Mouse (Mus musculus): Measurements from ENCODE around the gene Camta1.

Gene Camta1

DNA sequence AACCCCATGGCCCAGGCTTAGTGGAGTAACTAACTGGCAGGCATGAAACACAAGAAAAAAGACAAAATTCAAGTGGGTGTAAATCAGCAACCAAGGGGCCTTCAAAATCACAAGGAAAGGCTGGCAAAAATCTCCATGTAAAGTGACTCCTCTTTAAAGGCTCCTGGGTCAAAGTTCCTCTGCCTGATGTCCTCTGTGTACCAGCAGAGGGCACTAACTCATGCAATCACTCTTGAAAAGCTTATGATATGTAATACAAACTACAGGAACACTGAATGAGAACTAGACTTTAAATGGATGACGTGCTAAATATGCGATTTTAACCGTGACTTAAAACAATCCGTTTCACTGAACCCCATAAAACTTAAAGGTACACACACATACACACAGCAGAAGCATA is 83.2 kb downstream of the Camta1 start:
- peak in 1 of 2 experiments; percentile 20 for DNase-seq

DNA sequence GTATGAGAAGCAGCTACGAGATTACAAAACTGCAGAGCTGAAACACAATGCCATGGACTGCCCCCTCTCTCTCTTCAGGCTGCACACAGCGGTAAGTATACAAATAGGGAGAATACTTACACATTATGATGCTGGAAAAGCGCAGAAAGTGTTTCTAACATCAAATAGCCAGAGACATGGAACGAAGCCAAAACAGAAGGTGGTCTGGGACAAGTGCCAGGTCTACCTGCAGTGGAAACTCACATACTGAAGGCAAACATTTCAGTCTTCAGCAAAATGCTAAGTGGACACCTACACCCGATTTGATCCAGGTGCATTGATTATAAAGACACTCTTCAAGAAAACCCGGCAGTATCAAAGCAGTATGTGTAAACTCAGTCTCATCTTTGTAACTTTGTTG is 84.2 kb downstream of the Camta1 start:
- peak; percentile 48 to 49 for DNase-seq

DNA sequence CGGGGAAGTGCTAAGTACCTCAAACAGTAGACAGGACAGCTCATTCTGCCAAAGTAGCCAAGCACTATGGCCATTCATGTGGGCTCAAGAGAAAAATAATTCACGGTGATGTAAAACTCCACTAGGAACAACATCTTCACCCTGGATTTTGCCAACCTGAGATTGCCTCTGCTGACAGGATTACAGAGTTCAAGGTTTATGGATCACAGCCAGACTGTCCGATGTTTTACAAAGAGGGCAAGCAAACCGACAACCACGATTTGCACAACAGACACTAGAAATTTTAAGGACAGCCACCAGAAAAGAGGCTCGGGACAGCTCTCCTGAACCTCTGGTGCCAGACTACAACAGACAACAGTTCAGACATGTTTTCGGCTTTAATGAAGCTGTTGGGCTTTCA is 86.2 kb downstream of the Camta1 start:
- no peak for DNase-seq

DNA sequence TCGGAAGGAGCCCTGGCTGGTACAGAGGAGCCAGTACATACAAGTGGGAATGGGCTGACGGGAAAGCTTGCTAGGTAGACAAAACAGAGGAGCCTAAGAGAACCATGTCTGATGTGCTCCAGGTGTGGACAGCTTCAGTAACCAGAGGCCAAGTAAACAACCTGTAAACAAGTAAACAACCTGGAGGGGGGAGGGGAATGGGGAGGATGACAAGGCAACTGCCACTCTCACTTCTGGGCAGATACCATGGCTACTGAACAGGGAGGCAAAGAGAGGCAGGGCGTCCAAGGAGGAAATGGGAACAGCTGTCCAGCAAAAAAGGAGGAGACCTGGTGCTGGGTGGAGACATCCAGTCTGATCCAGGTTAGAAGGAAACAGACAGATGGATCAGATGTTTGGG is 88.0 kb downstream of the Camta1 start:
- no peak for DNase-seq

DNA sequence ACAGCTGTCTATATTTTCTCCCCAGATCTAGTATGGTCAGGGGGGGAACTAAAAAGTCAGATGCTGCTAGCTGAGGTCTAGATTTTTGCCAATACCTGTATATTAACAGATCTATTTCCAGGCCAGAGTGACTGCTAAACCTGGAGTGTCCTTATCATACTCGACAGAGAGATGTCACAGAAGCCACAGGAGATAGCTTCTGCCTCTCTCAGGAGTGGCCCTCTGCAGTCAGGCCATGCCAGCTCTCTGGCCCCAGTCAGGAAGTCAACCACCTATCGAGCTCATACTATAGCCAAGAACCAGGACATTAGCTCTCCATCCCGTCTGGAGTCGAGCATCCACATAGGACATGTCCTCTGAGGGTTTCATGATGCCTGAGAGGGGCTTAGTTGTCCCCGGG is 88.7 kb downstream of the Camta1 start:
- DNase-seq, result no peak

DNA sequence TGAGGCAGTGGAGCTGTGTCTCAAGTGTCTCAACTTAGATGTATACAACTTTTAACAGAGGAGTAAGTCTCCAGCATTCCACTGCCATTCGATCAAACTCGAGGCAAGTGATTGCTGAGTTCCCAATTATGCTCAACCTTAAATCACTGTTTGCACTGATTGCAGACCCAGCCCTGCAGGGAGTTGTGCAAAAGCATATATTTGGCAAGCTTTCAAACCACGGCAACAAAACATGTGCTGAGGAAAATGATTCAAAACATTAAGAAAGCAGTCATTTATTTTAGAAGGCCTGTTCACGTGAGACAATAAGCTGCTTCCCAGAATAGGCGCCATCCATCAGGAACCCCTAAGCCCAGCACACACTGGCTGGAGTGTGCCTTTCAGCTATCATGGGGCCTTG is 91.0 kb downstream of the Camta1 start:
- DNase-seq, result no peak

DNA sequence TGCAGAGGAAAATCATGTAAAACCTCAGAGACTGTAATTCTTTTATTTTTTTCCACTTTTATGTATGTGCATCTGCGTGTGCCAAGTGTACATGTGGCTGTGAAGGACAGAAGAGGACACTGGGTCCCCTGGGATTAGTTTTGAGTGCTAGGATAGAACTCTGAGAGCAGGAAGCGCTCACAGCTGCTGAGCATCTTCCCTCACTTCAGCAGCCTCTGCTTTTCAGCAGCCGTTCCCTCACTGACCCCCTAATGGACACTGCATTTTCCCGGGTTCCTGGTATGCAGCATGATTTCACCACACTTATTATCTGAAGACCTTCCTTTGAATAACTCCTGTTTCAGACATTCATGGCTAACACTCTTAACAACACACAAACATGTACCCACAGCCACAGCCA is 93.9 kb downstream of the Camta1 start:
- peak; percentile 21 to 71 for DNase-seq

DNA sequence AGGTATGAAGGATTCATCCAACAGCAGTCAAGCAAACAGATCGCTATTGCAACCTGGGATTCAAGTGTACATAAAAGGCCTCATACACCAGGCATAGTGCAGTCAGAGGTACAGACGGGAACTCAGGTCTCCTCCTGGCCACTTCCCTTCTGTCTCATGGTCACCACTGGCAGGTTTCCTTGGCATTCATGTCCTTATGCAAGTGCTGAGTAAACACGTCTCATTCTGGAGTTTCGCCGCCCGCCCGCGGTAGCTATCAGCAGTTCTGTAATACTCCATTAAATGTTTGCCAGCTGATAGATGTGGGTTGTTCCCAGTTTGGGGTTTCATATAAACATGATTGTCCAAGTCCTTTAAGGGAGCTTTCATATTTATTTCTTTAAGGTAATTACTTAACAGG is 94.3 kb downstream of the Camta1 start:
- peak; percentile 14 to 55 for DNase-seq

DNA sequence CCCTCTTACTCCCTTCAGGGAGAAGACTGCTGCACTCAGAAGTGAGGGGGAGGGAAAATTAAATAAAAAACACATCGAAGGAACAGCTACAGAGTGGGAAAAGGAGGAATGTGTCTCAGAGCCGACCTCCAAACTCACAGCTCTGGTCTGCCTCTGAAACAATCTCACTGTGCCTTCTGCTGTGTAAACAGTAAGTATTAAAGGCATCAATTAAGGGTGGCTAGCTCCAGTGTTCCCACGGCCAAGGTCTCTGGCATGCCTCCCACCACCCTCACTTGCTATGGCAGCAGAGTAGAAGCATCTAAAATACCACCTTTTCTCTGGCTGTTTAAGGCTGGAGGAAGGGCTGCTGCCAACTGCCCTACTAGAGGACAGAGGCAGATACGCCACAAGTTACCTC is 96.3 kb downstream of the Camta1 start:
- no peak for DNase-seq

DNA sequence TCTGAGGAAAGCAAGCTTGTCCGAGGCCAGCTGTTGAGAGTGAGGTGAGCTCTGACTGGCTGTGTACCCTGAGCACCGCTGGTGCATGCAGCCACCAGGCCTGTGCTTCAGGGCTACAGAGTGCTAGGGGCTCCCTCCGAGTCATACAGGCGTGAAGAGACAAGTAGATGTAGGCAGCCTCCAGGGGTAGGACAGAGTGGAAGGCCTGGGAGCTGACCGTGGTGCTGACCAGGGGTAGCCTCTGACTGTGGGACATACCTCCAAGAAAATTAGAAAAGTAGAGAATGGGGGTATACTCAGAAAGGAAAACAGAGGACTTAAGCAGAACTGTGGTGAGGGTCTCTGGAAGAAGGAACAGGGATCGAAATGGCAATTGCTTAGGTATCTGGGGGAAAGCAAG is 97.7 kb downstream of the Camta1 start:
- peak; percentile 38 to 50 for DNase-seq

DNA sequence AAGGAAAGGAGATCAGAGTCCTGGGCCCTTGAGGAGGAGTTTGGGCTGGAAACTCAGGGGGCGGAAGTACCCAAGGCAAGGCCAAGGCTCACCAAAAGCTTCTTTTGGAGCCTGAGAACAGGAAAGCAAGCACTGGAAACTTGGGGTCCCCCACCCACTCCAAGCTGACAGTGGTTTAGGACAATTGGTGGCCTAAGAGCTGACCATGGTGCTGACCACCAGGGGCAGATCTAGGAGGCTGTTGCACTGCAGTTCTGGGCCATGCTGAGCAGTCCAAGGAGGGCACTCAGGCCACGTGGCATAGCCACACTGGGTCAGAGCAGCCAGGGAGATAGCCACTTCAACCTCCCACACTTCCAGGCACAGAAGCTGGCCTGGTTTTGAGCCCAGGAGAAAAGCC is 102.6 kb downstream of the Camta1 start:
- DNase-seq, result no peak

DNA sequence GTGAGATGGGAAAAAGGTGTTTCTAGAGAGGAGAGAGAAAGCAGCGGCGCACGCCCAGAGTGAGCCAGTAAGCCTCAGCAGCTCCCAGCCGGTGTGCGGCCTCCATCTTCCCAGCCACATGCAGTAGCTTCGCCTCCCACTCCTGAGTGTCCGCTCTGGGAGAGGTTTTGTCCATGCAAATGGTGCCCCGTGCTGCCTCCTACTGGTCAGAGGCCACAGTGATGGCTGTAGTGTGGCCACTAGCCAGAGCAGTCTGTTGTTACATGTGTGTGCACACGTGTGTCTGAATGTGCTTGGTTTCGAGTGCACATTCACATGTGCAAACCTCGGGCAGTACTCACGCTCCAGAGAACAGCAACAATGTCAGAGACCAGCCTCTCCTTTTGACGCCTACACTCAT is 103.3 kb downstream of the Camta1 start:
- DNase-seq, result no peak

DNA sequence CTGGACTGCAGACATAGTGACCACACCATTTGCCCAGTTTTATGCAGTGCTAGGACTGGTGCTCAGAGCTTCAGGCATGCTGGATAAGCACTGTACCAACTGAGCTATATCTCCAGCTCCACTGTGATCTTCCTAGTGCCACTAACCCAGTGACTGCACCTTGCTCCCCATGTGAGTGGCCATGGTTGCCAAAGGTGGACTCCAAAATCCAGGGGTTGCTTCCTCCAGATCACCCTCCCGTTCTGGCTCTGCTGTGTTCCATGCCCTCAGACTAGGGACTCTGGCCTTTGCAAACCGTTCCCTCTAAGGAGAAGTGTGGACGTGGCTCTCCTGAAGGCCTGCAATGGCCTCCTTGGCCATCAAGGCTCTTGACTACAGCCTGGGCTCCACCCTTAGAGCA is 104.4 kb downstream of the Camta1 start:
- no peak for DNase-seq

DNA sequence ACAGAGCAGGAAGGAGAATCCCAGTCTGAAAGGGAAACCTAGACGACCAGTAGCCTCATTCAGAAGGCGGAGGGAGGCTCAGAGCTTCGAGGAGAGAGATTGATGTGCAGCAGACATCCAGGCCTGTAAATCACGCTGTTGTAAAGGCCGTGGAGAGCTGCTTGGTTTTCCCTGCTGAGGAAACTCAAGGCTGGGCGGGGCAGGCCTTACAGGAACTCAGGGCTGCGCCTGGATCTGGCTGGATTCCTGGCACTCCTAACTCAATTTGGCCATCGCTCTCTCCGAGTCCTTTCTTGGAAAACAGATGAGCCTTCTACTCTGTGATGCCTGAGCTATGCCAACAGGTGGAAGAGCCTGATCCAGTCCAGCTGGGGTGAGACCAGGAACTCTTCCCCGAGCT is 105.3 kb downstream of the Camta1 start:
- no peak for DNase-seq

DNA sequence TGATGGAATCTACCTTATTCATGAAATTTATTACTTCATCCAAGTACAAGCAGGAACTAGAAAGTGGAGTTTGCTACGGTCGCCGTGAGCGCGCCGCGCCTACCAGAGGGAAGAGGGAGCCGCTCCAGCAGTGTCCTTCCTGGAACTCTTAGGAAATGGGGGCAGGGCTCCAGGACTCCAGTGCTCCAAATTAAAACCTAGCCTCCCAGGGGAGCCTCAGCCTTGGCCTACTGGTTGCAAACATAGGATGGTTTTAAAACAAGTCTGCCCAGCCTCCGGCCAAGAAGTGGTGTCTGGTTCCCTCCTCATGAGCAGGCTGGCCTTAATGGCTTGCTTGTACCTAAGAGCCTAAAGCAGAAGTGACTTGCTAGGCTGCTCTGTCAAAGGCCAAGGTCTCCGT is 108.4 kb downstream of the Camta1 start:
- DNase-seq, result no peak

DNA sequence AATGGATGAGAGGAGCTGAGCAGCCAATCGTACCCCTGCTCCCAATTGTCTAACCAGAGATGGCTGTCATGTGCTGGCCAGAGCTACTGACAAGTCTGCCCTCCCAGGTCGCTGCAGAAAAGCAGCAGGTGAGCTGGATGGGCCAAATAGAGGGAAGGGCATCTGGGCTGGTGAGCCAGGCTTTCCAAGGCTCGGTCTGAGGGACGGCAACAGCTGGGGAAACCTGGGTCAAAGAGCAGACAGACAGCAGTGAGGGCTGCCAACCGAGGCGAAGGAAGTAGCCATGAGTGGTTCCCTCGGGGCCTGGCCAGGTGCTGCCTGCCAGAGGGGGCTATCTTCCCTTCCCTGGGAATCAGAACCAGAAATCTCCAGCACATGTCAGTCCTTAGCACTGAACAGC is 109.1 kb downstream of the Camta1 start:
- DNase-seq, result no peak

DNA sequence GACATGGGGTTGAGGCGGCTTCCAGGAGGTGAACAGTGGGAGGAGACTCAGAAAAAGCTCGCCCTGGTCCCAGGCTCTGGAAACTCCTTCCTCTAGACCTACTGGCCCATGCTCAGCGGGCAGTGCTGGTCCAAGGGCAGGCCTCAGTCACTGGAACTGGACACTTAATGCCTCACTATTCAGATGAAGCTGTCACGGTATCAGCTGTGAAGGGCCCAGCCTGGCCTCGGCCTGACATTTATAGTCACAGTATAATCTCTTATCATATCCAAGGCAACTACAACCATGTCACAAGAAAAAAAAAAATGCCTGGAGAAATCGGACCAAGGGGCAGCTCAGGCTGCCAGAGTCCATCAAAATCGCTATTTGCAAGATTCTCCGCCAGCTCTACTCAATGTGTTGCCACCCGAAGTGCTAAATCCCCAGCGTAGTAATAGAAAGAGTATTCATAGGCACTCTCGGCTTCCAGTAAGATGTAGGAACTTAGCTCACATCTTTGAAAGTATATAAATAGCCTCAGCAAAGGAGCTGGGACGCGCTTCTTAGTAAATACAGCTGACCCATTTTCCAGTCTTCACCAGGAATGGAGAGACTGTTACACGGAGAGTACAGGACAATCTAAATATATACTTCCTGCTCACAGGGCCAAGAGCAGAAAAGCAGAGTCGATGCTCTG is 110.3 kb downstream of the Camta1 start:
- DNase-seq, result no peak

DNA sequence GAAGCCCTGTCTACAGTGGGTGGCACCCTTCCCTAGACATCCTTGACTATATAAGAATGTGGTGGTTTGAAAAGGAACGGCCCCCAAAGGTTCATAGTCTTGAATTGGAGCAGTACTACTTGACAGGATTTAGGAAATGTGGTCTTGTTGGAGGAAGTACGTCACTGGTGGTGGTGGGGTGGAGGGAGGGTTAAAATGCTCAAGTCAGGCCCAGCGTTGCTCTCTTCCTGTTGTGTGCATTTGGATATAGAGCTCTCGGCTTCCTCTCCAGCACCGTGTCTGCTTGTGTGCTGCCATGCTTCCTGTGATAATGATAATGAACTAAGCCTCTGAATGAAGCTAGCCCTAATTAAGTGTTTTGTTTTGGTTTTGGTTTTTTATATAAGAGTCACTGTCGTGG is 114.0 kb downstream of the Camta1 start:
- DNase-seq, result no peak

DNA sequence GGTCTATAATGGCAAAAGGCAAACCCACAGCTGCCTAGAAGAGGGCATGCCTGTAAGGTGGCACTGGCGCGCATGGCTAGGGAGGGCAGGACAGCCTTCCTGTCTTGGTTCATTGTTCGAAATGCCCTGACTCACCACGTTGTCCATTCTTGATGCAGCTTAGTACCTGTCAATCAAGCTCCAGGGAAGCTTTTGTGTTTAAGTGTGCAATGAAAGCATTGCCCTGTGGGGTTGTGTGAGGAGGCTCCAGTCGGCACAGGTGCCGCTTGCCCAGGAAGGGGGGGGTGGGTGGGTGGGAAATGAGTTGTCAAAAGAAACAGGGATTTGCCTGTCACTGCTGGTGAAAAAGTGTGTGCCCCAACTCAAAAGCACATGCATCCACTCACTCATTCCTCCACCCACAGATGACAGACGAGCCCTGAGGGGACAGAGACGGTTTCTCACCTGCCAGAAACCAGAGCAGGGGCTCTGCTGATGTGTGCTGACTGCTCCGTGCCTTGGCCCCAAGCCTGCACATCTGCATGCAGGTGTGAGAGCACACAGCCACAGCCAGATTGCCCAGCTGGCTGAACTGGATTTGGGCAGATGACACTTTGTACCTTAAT is 115.6 kb downstream of the Camta1 start:
- DNase-seq, result no peak

DNA sequence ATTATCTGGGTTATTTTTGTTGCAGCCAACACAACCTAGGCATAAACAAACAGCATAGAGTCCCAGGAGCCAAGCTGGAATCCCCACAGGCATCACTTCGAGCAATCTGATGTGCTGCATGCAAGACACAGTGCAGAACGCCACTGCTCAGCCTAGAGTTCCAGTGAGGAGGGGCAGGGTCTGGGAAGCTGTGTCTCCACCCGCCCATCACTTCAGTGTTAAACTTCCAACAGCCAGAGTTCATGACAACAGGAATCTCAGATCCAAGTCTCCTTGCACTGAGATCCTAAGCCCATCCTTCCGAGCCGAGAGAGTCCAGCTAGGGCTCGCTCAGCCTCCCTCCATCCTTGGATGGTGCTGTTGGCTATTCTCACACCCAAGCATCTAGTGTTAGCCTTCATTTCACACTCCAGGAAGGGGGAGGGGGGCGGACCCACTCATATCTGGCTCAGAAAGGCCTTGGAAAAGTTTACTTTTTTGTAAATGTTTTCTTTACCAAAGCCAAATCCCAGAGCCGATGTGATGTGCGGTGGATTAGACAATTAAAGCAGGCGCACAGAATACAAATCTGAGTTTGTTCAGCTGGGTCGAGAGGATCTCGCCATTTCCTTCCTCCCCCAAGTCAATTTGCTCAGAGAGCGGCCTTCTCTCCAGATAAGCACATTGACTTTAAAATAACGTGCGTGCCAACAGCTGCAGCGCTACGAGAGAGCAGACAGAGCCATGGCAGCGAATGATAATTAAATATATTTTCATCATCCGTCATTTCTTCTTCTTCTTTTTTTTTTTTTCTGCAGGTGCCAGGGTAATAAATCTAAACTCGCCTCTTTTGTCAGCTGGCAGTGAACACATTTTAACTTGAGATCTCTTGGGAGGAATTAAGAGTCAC is 120.2 kb downstream of the Camta1 start:
- DNase-seq, result peak; percentile 47 to 54

DNA sequence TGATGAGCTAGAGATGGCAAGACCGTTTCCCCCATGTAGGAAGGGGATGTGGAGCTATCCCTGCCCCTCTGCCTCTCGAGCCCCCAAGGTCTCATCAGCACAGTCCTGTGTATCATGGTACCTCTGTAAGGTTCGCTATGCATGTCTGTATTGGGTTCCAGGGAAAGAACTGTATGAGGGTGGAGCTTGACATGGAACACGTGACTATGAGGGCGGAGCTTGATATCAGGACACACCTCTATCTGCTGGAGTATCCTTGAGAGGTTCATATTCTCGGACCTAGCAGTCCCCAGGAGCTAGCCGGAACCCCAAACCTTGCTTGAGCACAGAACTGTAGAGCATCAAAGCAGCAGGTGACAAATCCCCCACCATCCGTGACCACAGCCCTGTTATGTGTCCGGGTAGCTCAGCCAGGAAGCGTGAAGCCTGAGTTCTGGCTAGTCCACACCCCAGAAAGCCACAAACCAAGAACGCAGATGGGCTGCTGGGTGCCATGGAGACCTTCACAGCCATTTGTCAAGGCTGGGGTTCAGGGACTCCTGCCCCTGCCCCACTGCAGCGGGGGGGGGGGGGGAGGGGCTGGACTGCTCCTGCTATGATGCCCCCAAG is 122.2 kb downstream of the Camta1 start:
- DNase-seq, result no peak

DNA sequence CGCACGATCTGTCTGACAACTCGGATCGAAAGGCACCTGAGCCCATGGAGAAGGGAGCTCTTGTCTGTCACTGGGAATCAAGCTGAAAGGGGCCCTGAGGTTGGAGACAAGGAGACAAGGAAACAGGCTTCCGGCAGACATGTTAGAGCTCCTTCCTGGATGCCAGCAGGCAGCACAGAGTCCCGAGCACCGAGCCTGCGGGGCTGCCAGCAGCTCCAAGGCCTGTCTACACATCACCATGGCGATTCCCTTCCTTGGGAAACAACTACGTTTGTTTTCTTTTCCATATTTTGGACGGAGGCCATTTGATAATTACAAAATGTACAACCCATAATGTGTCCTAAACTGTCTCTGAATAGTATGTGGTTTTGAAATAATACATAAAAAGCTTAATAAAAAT is 122.8 kb downstream of the Camta1 start:
- DNase-seq, result no peak

DNA sequence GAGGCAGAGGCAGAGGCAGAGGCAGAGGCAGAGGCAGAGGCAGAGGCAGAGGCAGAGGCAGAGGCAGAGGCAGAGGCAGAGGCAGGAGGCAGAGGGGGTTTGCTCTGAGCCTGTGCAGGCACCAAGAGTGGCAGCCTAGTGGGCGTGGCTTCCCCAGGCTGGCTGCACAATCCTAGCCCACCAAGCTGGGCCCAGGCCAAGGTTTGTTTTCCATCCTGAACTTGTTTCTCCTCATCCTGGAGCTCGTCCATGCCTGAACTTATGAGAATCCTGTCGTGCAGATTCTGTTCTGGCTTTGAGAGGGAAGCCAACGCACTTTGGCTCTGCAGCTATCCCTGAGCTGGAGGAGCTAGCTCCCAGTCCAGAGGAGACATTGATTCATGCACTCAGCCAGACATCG is 123.4 kb downstream of the Camta1 start:
- peak in 1 of 2 experiments; percentile 41 for DNase-seq

DNA sequence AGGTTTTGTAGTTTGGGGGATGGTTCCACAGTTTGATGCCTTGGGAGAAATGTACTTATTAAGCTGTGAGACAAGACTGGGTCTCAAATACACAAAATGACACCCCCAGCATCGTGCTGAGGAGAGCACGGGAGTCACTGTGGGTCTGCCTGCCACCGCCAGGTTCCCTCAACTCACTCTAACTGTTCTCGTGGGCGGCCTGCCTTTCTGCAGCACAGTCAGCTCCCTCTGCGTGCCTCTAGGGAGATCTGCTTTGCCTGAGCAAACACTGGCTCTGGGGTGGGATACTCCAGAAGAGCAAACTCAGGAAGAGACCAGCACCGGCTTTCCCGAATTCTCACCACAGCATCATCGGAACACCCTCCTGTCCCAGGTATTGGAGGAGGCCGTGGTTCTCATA is 129.0 kb downstream of the Camta1 start:
- DNase-seq, result no peak
